In genomic region chr1:74298996-74299395, GRCm38 (mm10) we compare ENCODE assay signal across 11 mouse cellular contexts. TPM values are rescaled to one million over a fixed set of nuclear protein-coding genes. Genes with fewer than 3 reads are reported as not detected.
DNase-seq lines count a peak whose midpoint lies in the region; ATAC-seq and TF ChIP-seq lines count a peak whose summit lies in the region.
"Had no signal": no experiment of that assay in that cellular context is flagged by ENCODE, and none has a peak within 500 bp of the region (broad histone marks: within the 10 kb centered on the region; RNA-seq: fewer than 3 reads in every experiment).

No protein-coding gene starts in this region.

- DNase-seq in cerebellum, adult 11-12 months: peak; percentile 72
- no peak for DNase-seq in cerebellum, postnatal 4 days (ENCODE audit: low spot score in 2 of 2)
- DNase-seq in ovary, postnatal 36 days (ENCODE audit: low spot score): peak; percentile 51
- no peak for DNase-seq in ovary, postnatal 14 days (ENCODE audit: low spot score)
- DNase-seq in heart, postnatal 0 days (ENCODE audit: low spot score): peak; percentile 66
- DNase-seq in left cerebral cortex, adult 9 months (ENCODE audit: low spot score in 2 of 2): no peak

- TF ChIP-seq CTCF in heart, postnatal 0 days (IDR thresholded peaks at IDR 0.05; ENCODE audit: low read depth): no peak

- peak overlapping the region; percentile 98 for H3K27ac ChIP-seq in heart, postnatal 0 days (ENCODE audit: low read depth)
- H3K27ac ChIP-seq in stomach, embryonic 16.5 days (ENCODE audit: low read length): peak overlapping the region; percentile 100
- H3K27ac ChIP-seq: hindbrain, embryonic 15.5 days; midbrain, embryonic 15.5 days had no signal

- no peak for ATAC-seq in heart, postnatal 0 days (ENCODE audit: insufficient read depth, low read depth)
- no peak for ATAC-seq in stomach, embryonic 16.5 days (ENCODE audit: insufficient read depth, low FRiP score)
- no peak for ATAC-seq in megakaryocyte-erythroid progenitor cell, adult 5-6 weeks (replicated peaks; ENCODE audit: low FRiP score, low TSS enrichment, poor library complexity, severe bottlenecking)
- ATAC-seq: midbrain, embryonic 15.5 days had no signal

- H3K36me3 ChIP-seq in heart, postnatal 0 days (replicated peaks; ENCODE audit: control insufficient read depth, insufficient read depth, low read length): peaks cover 3% of the 10 kb centered on the region; the same call in 1 of the 2 replicates
- no peaks in the 10 kb centered on the region for H3K36me3 ChIP-seq in stomach, embryonic 16.5 days (ENCODE audit: control insufficient read depth, insufficient read depth, low read length)
- H3K36me3 ChIP-seq: hindbrain, embryonic 15.5 days had no signal

- WGBS in heart, postnatal 0 days: 26% methylated on average over 5 of the region's 5 CpGs
- 53% methylated on average over 5 of the region's 5 CpGs for WGBS in stomach, embryonic 16.5 days

- H3K4me1 ChIP-seq in heart, postnatal 0 days (ENCODE audit: control insufficient read depth, insufficient read depth): peaks cover 84% of the 10 kb centered on the region
- peaks cover 85% of the 10 kb centered on the region for H3K4me1 ChIP-seq in stomach, embryonic 16.5 days (ENCODE audit: control insufficient read depth, insufficient read depth, low read length)

- H3K9me3 ChIP-seq in heart, postnatal 0 days (replicated peaks; ENCODE audit: control insufficient read depth, low read length): no peaks in the 10 kb centered on the region
- H3K9me3 ChIP-seq in stomach, embryonic 16.5 days (replicated peaks; ENCODE audit: control insufficient read depth, low read length): no peaks in the 10 kb centered on the region
- H3K9me3 ChIP-seq: hindbrain, embryonic 15.5 days; midbrain, embryonic 15.5 days had no signal

- no peak for TF ChIP-seq EP300 in heart, postnatal 0 days (IDR thresholded peaks at IDR 0.05; ENCODE audit: low read depth)

- no peak overlapping the region for H3K4me3 ChIP-seq in heart, postnatal 0 days (ENCODE audit: low read depth, low read length)
- no peak overlapping the region; the same call in 1 of the 2 replicates for H3K4me3 ChIP-seq in stomach, embryonic 16.5 days (replicated peaks; ENCODE audit: low read length)
- H3K4me3 ChIP-seq: hindbrain, embryonic 15.5 days; midbrain, embryonic 15.5 days had no signal

- H3K9ac ChIP-seq in heart, postnatal 0 days (replicated peaks; ENCODE audit: low read depth, low read length): peak overlapping the region; percentile 32; the same call in 1 of the 2 replicates
- peak overlapping the region; percentile 57; the same call in 1 of the 2 replicates for H3K9ac ChIP-seq in stomach, embryonic 16.5 days (ENCODE audit: low read length)
- H3K9ac ChIP-seq: hindbrain, embryonic 15.5 days; midbrain, embryonic 15.5 days had no signal

- H3K4me2 ChIP-seq in heart, postnatal 0 days (ENCODE audit: low read depth, low read length): no peak overlapping the region
- H3K4me2 ChIP-seq in stomach, embryonic 16.5 days (ENCODE audit: low read depth, low read length): peak overlapping the region; percentile 27; the same call in 1 of the 2 replicates
- H3K4me2 ChIP-seq: hindbrain, embryonic 15.5 days; midbrain, embryonic 15.5 days had no signal

- H3K27me3 ChIP-seq in heart, postnatal 0 days (ENCODE audit: control insufficient read depth, insufficient read depth, low read length): no peaks in the 10 kb centered on the region
- no peaks in the 10 kb centered on the region for H3K27me3 ChIP-seq in stomach, embryonic 16.5 days (ENCODE audit: control insufficient read depth, insufficient read depth, low read length)

RNA-seq across cellular contexts. Expression of gene Tmbim1, which starts 6.4 kb away (rescaled TPM):
- total RNA-seq in heart, postnatal 0 days (2014; rRNA removed; ENCODE audit: low replicate concordance): 55.7 and 100 TPM in 2 replicates
- 41.6 and 44.9 TPM in 2 replicates for polyA plus RNA-seq in heart, postnatal 0 days (2015; fragmentation: Nextera tagmentation; extraction: Ambion mirVana)
- polyA plus RNA-seq in stomach, embryonic 16.5 days (2015; fragmentation: Nextera tagmentation; extraction: Ambion mirVana): 105 and 150 TPM in 2 replicates
- total RNA-seq in megakaryocyte-erythroid progenitor cell, adult 5-6 weeks (2014; fragmentation: Nextera tagmentation): 10.1 and 16.8 TPM in 2 replicates
- 13.6 and 13.9 TPM in 2 replicates for total RNA-seq in megakaryocyte-erythroid progenitor cell, adult 5-6 weeks (2017)

RNA-seq across cellular contexts. Expression of gene Pnkd, which starts 14.3 kb away (rescaled TPM):
- total RNA-seq in heart, postnatal 0 days (2014; rRNA removed; ENCODE audit: low replicate concordance): 221 and 310 TPM in 2 replicates
- polyA plus RNA-seq in heart, postnatal 0 days (2015; fragmentation: Nextera tagmentation; extraction: Ambion mirVana): 345 and 362 TPM in 2 replicates
- polyA plus RNA-seq in stomach, embryonic 16.5 days (2015; fragmentation: Nextera tagmentation; extraction: Ambion mirVana): 108 and 119 TPM in 2 replicates
- 22.4 and 50.1 TPM in 2 replicates for total RNA-seq in megakaryocyte-erythroid progenitor cell, adult 5-6 weeks (2014; fragmentation: Nextera tagmentation)
- total RNA-seq in megakaryocyte-erythroid progenitor cell, adult 5-6 weeks (2017): 14.1 and 22.8 TPM in 2 replicates

RNA-seq across cellular contexts. Expression of gene Aamp, which starts 14.5 kb away (rescaled TPM):
- total RNA-seq in heart, postnatal 0 days (2014; rRNA removed; ENCODE audit: low replicate concordance): 125 and 146 TPM in 2 replicates
- 162 and 165 TPM in 2 replicates for polyA plus RNA-seq in heart, postnatal 0 days (2015; fragmentation: Nextera tagmentation; extraction: Ambion mirVana)
- polyA plus RNA-seq in stomach, embryonic 16.5 days (2015; fragmentation: Nextera tagmentation; extraction: Ambion mirVana): 227 and 252 TPM in 2 replicates
- 78.9 and 90.5 TPM in 2 replicates for total RNA-seq in megakaryocyte-erythroid progenitor cell, adult 5-6 weeks (2014; fragmentation: Nextera tagmentation)
- 84.4 and 95.3 TPM in 2 replicates for total RNA-seq in megakaryocyte-erythroid progenitor cell, adult 5-6 weeks (2017)

RNA-seq across cellular contexts. Expression of gene Gpbar1, which starts 20.6 kb away (rescaled TPM):
- total RNA-seq in heart, postnatal 0 days (2014; rRNA removed; ENCODE audit: low replicate concordance): 0.27 TPM in 1 of 2 replicates, not detected in the other
- polyA plus RNA-seq in heart, postnatal 0 days (2015; fragmentation: Nextera tagmentation; extraction: Ambion mirVana): 0.22 and 0.33 TPM in 2 replicates
- polyA plus RNA-seq in stomach, embryonic 16.5 days (2015; fragmentation: Nextera tagmentation; extraction: Ambion mirVana): 1.0 and 1.2 TPM in 2 replicates
- 1.0 TPM in 1 of 2 replicates, not detected in the other for total RNA-seq in megakaryocyte-erythroid progenitor cell, adult 5-6 weeks (2014; fragmentation: Nextera tagmentation)
- not detected in 2 replicates for total RNA-seq in megakaryocyte-erythroid progenitor cell, adult 5-6 weeks (2017)
- polyA plus RNA-seq: C2C12; hindbrain, embryonic 15.5 days had no signal

Comparison
In these comparisons a context has a peak if more than half of its experiments do, and no peak if none do; other contexts are left out.
1. DNase-seq: peak in cerebellum, adult 11-12 months (single experiment), ovary, postnatal 36 days (single experiment) and heart, postnatal 0 days (single experiment); none in cerebellum, postnatal 4 days (0 of 2), ovary, postnatal 14 days (single experiment) and left cerebral cortex, adult 9 months (0 of 2).